8 mouse cellular contexts compared by ENCODE assay signal in genomic region chr13:102906661-102907009, GRCm38 (mm10).
A peak's percentile ranks its signal among the peaks of the same experiment; 100 is the strongest.
DNase-seq lines count a peak whose midpoint lies in the region; ATAC-seq and TF ChIP-seq lines count a peak whose summit lies in the region.

No protein-coding gene starts in this region.

- no peaks in the 10 kb centered on the region for H3K36me3 ChIP-seq in kidney, postnatal 0 days (ENCODE audit: insufficient read depth, low read length)
- no peaks in the 10 kb centered on the region for H3K36me3 ChIP-seq in embryonic facial prominence, embryonic 12.5 days
- no peaks in the 10 kb centered on the region for H3K36me3 ChIP-seq in intestine, embryonic 14.5 days (ENCODE audit: control insufficient read depth, insufficient read depth, low read length)
- no peaks in the 10 kb centered on the region for H3K36me3 ChIP-seq in neural tube, embryonic 12.5 days

- 3% methylated on average over 9 of the region's 9 CpGs for WGBS in kidney, postnatal 0 days
- WGBS in embryonic facial prominence, embryonic 12.5 days: 8% methylated on average over 9 of the region's 9 CpGs
- WGBS in intestine, embryonic 14.5 days: 7% methylated on average over 9 of the region's 9 CpGs
- WGBS in neural tube, embryonic 12.5 days: 6% methylated on average over 9 of the region's 9 CpGs

- peak overlapping the region; percentile 87 for H3K27ac ChIP-seq in kidney, postnatal 0 days
- H3K27ac ChIP-seq in embryonic facial prominence, embryonic 12.5 days: no peak overlapping the region; the same call in 1 of the 2 replicates
- H3K27ac ChIP-seq in intestine, embryonic 14.5 days (ENCODE audit: low read depth): peak overlapping the region; percentile 91; the same call in 1 of the 2 replicates
- H3K27ac ChIP-seq in neural tube, embryonic 12.5 days: no peak overlapping the region

- DNase-seq in kidney, postnatal 0 days (ENCODE audit: low spot score): no peak
- DNase-seq in kidney, postnatal 4 days: no peak
- DNase-seq in intestine, embryonic 14.5 days (ENCODE audit: low spot score): no peak
- no peak for DNase-seq in T-cell, adult 2 months (ENCODE audit: low spot score)
- DNase-seq in gastrocnemius, adult 18-20 months (ENCODE audit: low spot score): no peak
- DNase-seq in left cerebral cortex, postnatal 4 days: no peak

- H3K9me3 ChIP-seq in kidney, postnatal 0 days (replicated peaks; ENCODE audit: low read length): no peaks in the 10 kb centered on the region
- H3K9me3 ChIP-seq in embryonic facial prominence, embryonic 12.5 days: no peaks in the 10 kb centered on the region
- peaks cover 3% of the 10 kb centered on the region for H3K9me3 ChIP-seq in intestine, embryonic 14.5 days (ENCODE audit: control insufficient read depth, low read length)
- no peaks in the 10 kb centered on the region for H3K9me3 ChIP-seq in neural tube, embryonic 12.5 days

- intact Hi-C loops in left cerebral cortex, postnatal 4 days (cut with DNase I): loop anchor here (10.0 kb wide), 1 partner anchor 198 kb away; no protein-coding TSS in a partner anchor

- peaks cover 3% of the 10 kb centered on the region; the same call in 1 of the 2 replicates for H3K4me1 ChIP-seq in kidney, postnatal 0 days (replicated peaks; ENCODE audit: insufficient read depth, low read length)
- H3K4me1 ChIP-seq in embryonic facial prominence, embryonic 12.5 days: peaks cover 12% of the 10 kb centered on the region; the same call in 1 of the 2 replicates
- H3K4me1 ChIP-seq in intestine, embryonic 14.5 days (replicated peaks; ENCODE audit: control insufficient read depth, insufficient read depth, low read length): peaks cover 10% of the 10 kb centered on the region; the same call in 1 of the 2 replicates
- peaks cover 6% of the 10 kb centered on the region; the same call in 1 of the 2 replicates for H3K4me1 ChIP-seq in neural tube, embryonic 12.5 days

- TF ChIP-seq CTCF in kidney, postnatal 0 days (IDR thresholded peaks at IDR 0.05; ENCODE audit: low read depth): no peak

- H3K9ac ChIP-seq in kidney, postnatal 0 days (ENCODE audit: low read depth, low read length): peak overlapping the region; percentile 70; the same call in 1 of the 2 replicates
- H3K9ac ChIP-seq in embryonic facial prominence, embryonic 12.5 days: no peak overlapping the region
- peak overlapping the region; percentile 78; the same call in 1 of the 2 replicates for H3K9ac ChIP-seq in intestine, embryonic 14.5 days (ENCODE audit: low read length)
- H3K9ac ChIP-seq in neural tube, embryonic 12.5 days: peak overlapping the region; percentile 61

- H3K27me3 ChIP-seq in kidney, postnatal 0 days (ENCODE audit: insufficient read depth, low read length): no peaks in the 10 kb centered on the region
- no peaks in the 10 kb centered on the region for H3K27me3 ChIP-seq in embryonic facial prominence, embryonic 12.5 days
- H3K27me3 ChIP-seq in intestine, embryonic 14.5 days (replicated peaks; ENCODE audit: control insufficient read depth, insufficient read depth, low read length): no peaks in the 10 kb centered on the region
- no peaks in the 10 kb centered on the region for H3K27me3 ChIP-seq in neural tube, embryonic 12.5 days (replicated peaks)

- peak overlapping the region; percentile 92 for H3K4me2 ChIP-seq in kidney, postnatal 0 days (ENCODE audit: low read length)
- peak overlapping the region; percentile 66 for H3K4me2 ChIP-seq in embryonic facial prominence, embryonic 12.5 days (replicated peaks)
- peak overlapping the region; percentile 71 for H3K4me2 ChIP-seq in intestine, embryonic 14.5 days (ENCODE audit: low read length)
- peak overlapping the region; percentile 65 for H3K4me2 ChIP-seq in neural tube, embryonic 12.5 days (replicated peaks)

- H3K4me3 ChIP-seq in kidney, postnatal 0 days (replicated peaks; ENCODE audit: low read depth, low read length): peak overlapping the region; percentile 59
- H3K4me3 ChIP-seq in embryonic facial prominence, embryonic 12.5 days: peak overlapping the region; percentile 47
- peak overlapping the region; percentile 61 for H3K4me3 ChIP-seq in intestine, embryonic 14.5 days (ENCODE audit: low read depth, low read length)
- peak overlapping the region; percentile 48 for H3K4me3 ChIP-seq in neural tube, embryonic 12.5 days

- ATAC-seq in kidney, postnatal 0 days (replicated peaks; ENCODE audit: low FRiP score, low read depth): peak; percentile 38
- ATAC-seq in embryonic facial prominence, embryonic 12.5 days (ENCODE audit: insufficient number of reproducible peaks, insufficient read depth, low FRiP score, low TSS enrichment): no peak
- ATAC-seq in intestine, embryonic 14.5 days (replicated peaks; ENCODE audit: low FRiP score, low TSS enrichment, low read depth): no peak
- peak; percentile 51; the same call in 1 of the 2 replicates for ATAC-seq in neural tube, embryonic 12.5 days (ENCODE audit: low FRiP score, low read depth)

Comparison
In these comparisons a context has a peak if more than half of its experiments do, and no peak if none do; other contexts are left out.
1. ATAC-seq: peak in kidney, postnatal 0 days (single experiment) and neural tube, embryonic 12.5 days (single experiment); none in embryonic facial prominence, embryonic 12.5 days (single experiment) and intestine, embryonic 14.5 days (single experiment).
2. H3K27ac ChIP-seq: peak in kidney, postnatal 0 days (single experiment) and intestine, embryonic 14.5 days (single experiment); none in embryonic facial prominence, embryonic 12.5 days (single experiment) and neural tube, embryonic 12.5 days (single experiment).
3. Peak in every context shown above with its lines, with median percentiles within 50 percentile points of each other: H3K4me2 ChIP-seq and H3K4me3 ChIP-seq.